Mouse (Mus musculus): ENCODE measurements at regions not wholly inside any gene's neighbourhood (a gene's known extent, or its start where the extent isn't known, plus 50 kb on each side); places are given as distances from the start of the nearest gene placed in this dataset.
"Not testable (repeated sequence)": the region's sequence is repeated elsewhere in the genome, so short reads cannot be mapped to it uniquely, and the experiment has no call there.

GRCm38 (mm10) chr12:21680026-21680425, 262.6 kb upstream of the Ywhaq start:
- not testable (repeated sequence) for H3K36me3 ChIP-seq (replicated peaks); H3K9me3 ChIP-seq (replicated peaks); H3K4me3 ChIP-seq (replicated peaks); H3K4me2 ChIP-seq; ATAC-seq (ENCODE audit: insufficient read depth); H3K27ac ChIP-seq (replicated peaks); H3K4me1 ChIP-seq (replicated peaks); H3K9ac ChIP-seq; H3K27me3 ChIP-seq
- 30% methylated on average over 4 of the region's 4 CpGs for WGBS (ENCODE audit: insufficient replicate concordance)

DNA sequence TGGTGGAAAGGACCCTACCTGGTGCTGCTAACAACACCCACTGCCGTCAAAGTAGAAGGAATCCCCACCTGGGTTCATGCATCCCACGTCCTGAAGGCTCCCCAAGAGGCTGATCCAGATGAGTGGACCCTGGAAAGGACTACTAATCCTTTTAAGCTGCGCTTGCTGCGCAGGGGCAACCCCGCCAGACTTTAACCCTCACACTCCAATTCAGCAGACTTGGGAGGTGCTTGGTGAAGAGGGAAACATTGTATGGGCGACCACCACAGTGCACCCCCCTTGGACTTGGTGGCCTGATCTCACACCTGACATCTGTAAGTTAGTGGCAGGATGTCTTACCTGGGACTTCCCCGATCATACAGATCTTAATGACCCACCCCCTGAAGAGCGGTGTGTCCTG, 231.9 kb upstream of the Ywhaq start:
- WGBS (ENCODE audit: insufficient replicate concordance) = 69% methylated on average over 8 of the region's 8 CpGs
- H3K27me3 ChIP-seq; H3K27ac ChIP-seq (replicated peaks); H3K4me3 ChIP-seq (replicated peaks); H3K4me2 ChIP-seq; H3K4me1 ChIP-seq (replicated peaks); ATAC-seq (ENCODE audit: insufficient read depth); H3K36me3 ChIP-seq (replicated peaks); H3K9ac ChIP-seq: not testable (repeated sequence)
- H3K9me3 ChIP-seq (replicated peaks) = peaks cover 13% of the 10 kb centered on the region

- H3K4me1 ChIP-seq (replicated peaks); H3K27ac ChIP-seq (replicated peaks); ATAC-seq (ENCODE audit: insufficient read depth); H3K27me3 ChIP-seq; H3K4me2 ChIP-seq; H3K4me3 ChIP-seq (replicated peaks); H3K9me3 ChIP-seq (replicated peaks); H3K36me3 ChIP-seq (replicated peaks); H3K9ac ChIP-seq: not testable (repeated sequence)
- 8% methylated on average over 2 of the region's 2 CpGs for WGBS (ENCODE audit: insufficient replicate concordance)
Measured at GRCm38 (mm10) chr12:21613781-21614180, 196.3 kb upstream of the Ywhaq start.

DNA sequence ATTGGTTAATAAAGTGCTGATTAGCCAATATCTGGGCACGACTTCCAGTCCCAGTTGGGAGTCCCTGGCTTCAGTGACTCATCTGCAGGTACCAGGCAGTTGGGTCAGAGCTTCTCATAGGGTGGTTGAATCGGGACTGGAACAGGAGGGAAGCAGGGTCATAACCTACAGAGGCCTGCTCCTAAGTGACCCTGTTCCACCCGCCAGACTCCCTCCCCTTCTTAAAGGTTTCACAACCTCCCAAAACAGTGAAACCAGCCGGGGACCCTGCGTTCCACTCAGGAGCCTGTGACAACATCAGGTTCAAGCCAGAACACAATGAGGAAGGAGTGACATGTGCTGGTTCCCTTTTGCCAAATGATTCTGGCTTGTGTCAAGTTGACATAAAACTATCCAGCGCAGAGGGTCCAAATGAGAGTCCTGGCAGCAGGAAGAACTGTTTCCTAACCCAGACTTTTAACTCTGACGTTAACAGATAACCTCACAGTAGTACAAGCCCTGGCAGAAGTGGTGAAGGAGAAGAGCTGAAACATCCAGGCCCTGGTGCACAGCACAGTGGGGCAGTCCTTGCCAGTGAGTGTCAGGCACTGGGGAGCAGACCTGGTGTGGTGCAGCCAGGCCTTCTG, 151.1 kb upstream of the Ywhaq start:
- H3K4me3 ChIP-seq (replicated peaks) = no peak overlapping the region
- no peak overlapping the region for H3K27ac ChIP-seq (replicated peaks)
- 45% methylated on average over 7 of the region's 7 CpGs for WGBS (ENCODE audit: insufficient replicate concordance)
- H3K9me3 ChIP-seq (replicated peaks) = no peaks in the 10 kb centered on the region
- H3K36me3 ChIP-seq (replicated peaks) = no peaks in the 10 kb centered on the region
- ATAC-seq (ENCODE audit: insufficient read depth) = no peak
- H3K4me2 ChIP-seq = no peak overlapping the region
- no peaks in the 10 kb centered on the region for H3K27me3 ChIP-seq
- H3K9ac ChIP-seq = no peak overlapping the region
- no peaks in the 10 kb centered on the region for H3K4me1 ChIP-seq (replicated peaks)

DNA sequence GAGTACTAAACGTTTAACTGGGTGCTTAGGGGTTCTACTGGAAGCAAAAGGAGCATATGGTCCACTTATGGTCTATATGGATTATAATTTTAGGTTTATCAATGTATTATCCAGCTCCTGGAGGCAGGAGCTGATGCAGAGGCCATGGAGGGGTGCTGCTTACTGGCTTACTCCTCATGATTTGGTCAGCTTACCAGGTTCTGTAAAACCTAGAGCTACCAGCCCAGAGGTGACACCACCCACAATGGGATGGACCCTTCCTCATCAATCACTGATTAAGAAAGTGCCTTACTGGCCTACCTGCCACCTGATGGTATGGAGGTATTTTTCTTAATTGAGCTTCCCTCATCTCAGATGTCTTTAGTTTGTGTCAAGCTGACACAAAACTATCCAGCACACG, 126.5 kb upstream of the Ywhaq start:
- H3K27ac ChIP-seq (replicated peaks); H3K9ac ChIP-seq; H3K4me2 ChIP-seq; H3K27me3 ChIP-seq; H3K4me1 ChIP-seq (replicated peaks); H3K4me3 ChIP-seq (replicated peaks); ATAC-seq (ENCODE audit: insufficient read depth); H3K9me3 ChIP-seq (replicated peaks); H3K36me3 ChIP-seq (replicated peaks): not testable (repeated sequence)
- WGBS (ENCODE audit: insufficient replicate concordance) = 31% methylated on average over 2 of the region's 2 CpGs

DNA sequence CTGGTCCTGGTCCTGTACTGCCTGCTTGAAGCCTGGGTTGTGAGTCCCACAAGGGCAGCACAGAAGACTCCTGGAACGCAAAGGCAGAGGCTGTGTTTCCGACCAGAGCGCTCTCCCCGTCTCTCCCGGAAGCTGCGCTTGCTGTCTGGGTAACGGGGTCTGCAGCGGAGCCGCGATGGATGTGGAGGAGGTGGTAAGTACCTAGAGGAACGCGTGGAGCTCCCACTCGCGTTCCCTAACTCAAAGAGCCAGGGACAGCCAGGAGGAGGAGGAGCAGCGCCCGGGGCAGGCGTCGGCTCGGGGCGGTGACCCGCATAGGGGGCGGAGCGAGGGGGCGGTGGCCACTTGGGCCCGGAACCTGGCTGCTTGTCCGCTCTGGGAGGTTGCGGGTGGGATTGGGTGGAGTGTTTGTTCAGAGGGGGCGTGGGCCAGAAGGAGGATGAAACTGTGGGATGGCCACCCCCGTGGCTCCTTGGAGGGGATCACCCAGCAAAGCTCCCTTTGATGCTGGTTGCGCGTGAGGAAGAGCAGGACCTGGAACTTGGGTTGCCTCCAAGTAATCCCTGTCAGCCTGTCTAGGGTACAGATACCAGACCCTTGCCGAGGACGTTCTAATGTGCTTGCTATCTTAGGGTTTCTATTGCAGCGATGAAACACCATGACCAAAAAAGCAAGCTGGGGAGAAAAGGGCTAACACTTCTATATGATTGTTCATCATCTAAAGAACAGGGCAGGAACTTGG, 125.9 kb upstream of the Ywhaq start:
- not testable (repeated sequence) for H3K9me3 ChIP-seq (replicated peaks); H3K4me1 ChIP-seq (replicated peaks); H3K27ac ChIP-seq (replicated peaks); H3K36me3 ChIP-seq (replicated peaks); ATAC-seq (ENCODE audit: insufficient read depth); H3K27me3 ChIP-seq; H3K9ac ChIP-seq
- Histone ChIP-seq H3K4me3 (replicated peaks) (peak overlapping the region; percentile 55), H3K4me2 (peak overlapping the region; percentile 57)
- WGBS (ENCODE audit: insufficient replicate concordance) = 3% methylated on average over 34 of the region's 34 CpGs

DNA sequence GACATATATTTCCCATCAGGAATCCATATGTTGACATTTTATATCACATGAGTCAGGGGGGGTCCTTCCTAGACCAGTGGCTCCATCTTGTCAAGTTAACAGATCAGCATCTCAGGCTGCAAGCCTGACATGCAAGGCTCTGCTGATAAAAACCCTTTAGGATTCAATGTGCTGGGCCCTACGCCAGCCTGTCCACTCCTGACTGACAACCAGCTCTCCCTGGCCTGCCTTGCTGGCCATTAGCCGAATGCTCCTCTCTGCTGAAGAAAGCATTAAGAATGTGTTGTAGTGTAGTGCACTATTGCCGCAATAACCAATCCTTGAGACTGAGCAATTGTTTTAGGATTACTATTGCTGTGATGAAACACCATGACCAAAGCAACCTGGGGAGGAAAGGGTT, 114.3 kb upstream of the Ywhaq start:
- Histone ChIP-seq H3K9ac (no peak overlapping the region), H3K4me1 (replicated peaks) (no peaks in the 10 kb centered on the region), H3K36me3 (replicated peaks) (no peaks in the 10 kb centered on the region), H3K27ac (replicated peaks) (no peak overlapping the region), H3K27me3 (no peaks in the 10 kb centered on the region), H3K9me3 (replicated peaks) (no peaks in the 10 kb centered on the region), H3K4me2 (no peak overlapping the region), H3K4me3 (replicated peaks) (no peak overlapping the region)
- no peak for ATAC-seq (ENCODE audit: insufficient read depth)
- WGBS (ENCODE audit: insufficient replicate concordance) = 64% methylated on average over 3 of the region's 3 CpGs

DNA sequence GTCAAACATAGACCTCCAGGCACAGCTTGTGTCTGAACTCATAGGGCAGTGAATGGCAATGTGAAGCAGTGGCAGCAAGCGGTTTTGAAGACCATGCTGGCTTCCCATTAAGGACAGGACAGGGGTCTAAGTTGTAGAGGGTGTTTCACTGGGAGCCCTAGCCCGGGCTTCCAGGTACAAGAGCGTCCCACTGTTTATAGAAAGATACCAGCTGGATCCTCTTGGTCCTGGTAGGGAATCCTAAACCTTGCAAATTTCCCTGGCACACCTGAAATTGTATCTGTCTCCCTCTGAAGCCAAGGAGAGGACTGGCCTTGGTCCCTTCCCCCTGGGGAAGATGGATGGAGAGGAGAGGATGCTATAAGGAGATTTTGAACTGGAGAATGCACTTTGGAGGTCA, 111.9 kb upstream of the Ywhaq start:
- not testable (repeated sequence) for H3K4me3 ChIP-seq (replicated peaks); H3K4me1 ChIP-seq (replicated peaks); H3K4me2 ChIP-seq; H3K27me3 ChIP-seq; ATAC-seq (ENCODE audit: insufficient read depth); H3K27ac ChIP-seq (replicated peaks); H3K36me3 ChIP-seq (replicated peaks); H3K9me3 ChIP-seq (replicated peaks); H3K9ac ChIP-seq
- 45% methylated on average over 3 of the region's 3 CpGs for WGBS (ENCODE audit: insufficient replicate concordance)

GRCm38 (mm10) chr12:21527336-21527735, 109.9 kb upstream of the Ywhaq start:
- not testable (repeated sequence) for H3K27ac ChIP-seq (replicated peaks); H3K36me3 ChIP-seq (replicated peaks); H3K4me3 ChIP-seq (replicated peaks); H3K9me3 ChIP-seq (replicated peaks); H3K9ac ChIP-seq; H3K4me2 ChIP-seq; H3K27me3 ChIP-seq; ATAC-seq (ENCODE audit: insufficient read depth); H3K4me1 ChIP-seq (replicated peaks)
- 64% methylated on average over 8 of the region's 8 CpGs for WGBS (ENCODE audit: insufficient replicate concordance)

- not testable (repeated sequence) for H3K4me3 ChIP-seq (replicated peaks); H3K27ac ChIP-seq (replicated peaks); ATAC-seq (ENCODE audit: insufficient read depth); H3K4me2 ChIP-seq; H3K36me3 ChIP-seq (replicated peaks); H3K9me3 ChIP-seq (replicated peaks); H3K4me1 ChIP-seq (replicated peaks); H3K9ac ChIP-seq; H3K27me3 ChIP-seq
- WGBS (ENCODE audit: insufficient replicate concordance) = 68% methylated on average over 2 of the region's 2 CpGs
Measured at GRCm38 (mm10) chr12:21526906-21527305, 109.5 kb upstream of the Ywhaq start.

DNA sequence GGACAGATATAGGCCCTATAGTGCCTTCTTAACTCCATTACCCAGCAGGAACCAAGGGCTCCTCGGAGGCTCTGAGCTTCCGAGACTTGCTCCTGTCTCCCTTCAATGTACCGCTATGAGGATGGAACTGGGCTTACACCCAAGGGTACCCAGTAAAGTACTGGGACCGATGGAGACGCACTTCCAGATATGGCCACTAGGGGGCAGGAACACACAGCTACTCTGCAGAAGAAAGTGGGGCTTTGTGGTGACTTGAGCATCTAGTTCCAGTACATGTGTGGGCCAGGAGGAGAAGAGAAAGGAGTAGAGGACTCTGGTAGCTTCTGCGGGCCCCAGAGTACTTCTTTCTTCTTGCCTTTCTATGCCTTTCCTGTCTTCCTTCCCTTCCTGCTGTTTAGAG, 108.1 kb upstream of the Ywhaq start:
- H3K36me3 ChIP-seq (replicated peaks); H3K27me3 ChIP-seq; H3K4me1 ChIP-seq (replicated peaks); H3K9ac ChIP-seq; H3K4me2 ChIP-seq; H3K9me3 ChIP-seq (replicated peaks); ATAC-seq (ENCODE audit: insufficient read depth); H3K27ac ChIP-seq (replicated peaks); H3K4me3 ChIP-seq (replicated peaks): not testable (repeated sequence)
- WGBS (ENCODE audit: insufficient replicate concordance) = 16% methylated on average over 6 of the region's 6 CpGs

DNA sequence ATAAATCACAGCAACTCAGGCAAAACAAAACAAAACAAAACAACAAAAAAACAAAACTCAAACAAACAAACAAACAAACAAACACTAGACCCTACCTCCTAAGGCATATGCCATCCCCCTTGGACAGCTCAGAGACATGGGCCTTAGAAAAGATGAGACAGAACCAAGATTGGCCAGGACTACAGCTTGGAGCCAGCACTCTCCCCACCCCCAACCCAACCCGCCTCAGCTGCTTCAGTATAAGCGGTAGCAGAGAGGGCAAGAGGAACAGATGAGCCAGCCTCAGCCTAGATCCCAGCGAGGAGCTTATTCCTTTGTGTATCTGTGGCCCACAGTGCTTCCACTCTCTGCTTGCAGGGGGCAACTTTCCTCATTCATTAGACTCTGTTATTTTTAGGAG, 105.2 kb upstream of the Ywhaq start:
- Histone ChIP-seq H3K4me3 (replicated peaks) (no peak overlapping the region), H3K4me1 (replicated peaks) (no peaks in the 10 kb centered on the region), H3K36me3 (replicated peaks) (no peaks in the 10 kb centered on the region), H3K9me3 (replicated peaks) (no peaks in the 10 kb centered on the region), H3K27me3 (no peaks in the 10 kb centered on the region), H3K9ac (no peak overlapping the region), H3K4me2 (no peak overlapping the region), H3K27ac (replicated peaks) (no peak overlapping the region)
- no peak for ATAC-seq (ENCODE audit: insufficient read depth)
- 32% methylated on average over 3 of the region's 3 CpGs for whole genome bisulfite sequencing (ENCODE audit: insufficient replicate concordance)
